Mouse (Mus musculus): ENCODE measurements around the gene G0s2. TPM values are rescaled to one million over a fixed set of nuclear protein-coding genes. Genes with fewer than 3 reads are reported as not detected.

Gene G0s2
- polyA plus RNA-seq, 2 experiments, result 54.9 to 71.8 TPM

- H3K27ac ChIP-seq, result no peak overlapping the region
Measured at GRCm38 (mm10) chr1:193261897-193262548, 11.0 kb downstream of the G0s2 start.

GRCm38 (mm10) chr1:193259559-193259958 is 13.5 kb downstream of the G0s2 start:
- Histone ChIP-seq H3K4me3 (ENCODE audit: insufficient read depth in 1 of 2, low read depth in 2 of 2, low read length in 2 of 2) (no peak overlapping the region), H3K9me3 (ENCODE audit: control insufficient read depth, low read length) (no peaks in the 10 kb centered on the region), H3K4me1 (replicated peaks; ENCODE audit: control insufficient read depth in 2 of 2, insufficient read depth in 2 of 2, low read length in 1 of 2) (0 out of 4 replicates have a peak, but pooled peaks cover 0 to 3% of the 10 kb centered on the region in 2 experiments), H3K36me3 (replicated peaks; ENCODE audit: control insufficient read depth, insufficient read depth, low read depth) (no peaks in the 10 kb centered on the region), H3K27ac (no peak overlapping the region), H3K27me3 (ENCODE audit: control insufficient read depth, insufficient read depth, low read length) (no peaks in the 10 kb centered on the region), H3K4me2 (ENCODE audit: low read depth) (no peak overlapping the region), H3K9ac (replicated peaks) (no peak overlapping the region)
- DNase-seq (ENCODE audit: low read depth in 3 of 3, low spot score in 3 of 3) (no peak), ATAC-seq (ENCODE audit: insufficient read depth) (no peak)
- TF ChIP-seq CTCF (IDR thresholded peaks at IDR 0.05; ENCODE audit: low read depth) (no peak), EP300 (IDR thresholded peaks at IDR 0.05; ENCODE audit: low read depth) (no peak)
- 70% methylated on average over 9 of the region's 9 CpGs for WGBS (ENCODE audit: insufficient replicate concordance)

More at GRCm38 (mm10) chr1:193261897-193262548, 11.0 kb downstream of the G0s2 start:
- no peak for DNase-seq (ENCODE audit: low read depth in 3 of 3, low spot score in 3 of 3)
- H3K36me3 ChIP-seq (replicated peaks; ENCODE audit: control insufficient read depth, insufficient read depth, low read depth), result no peaks in the 10 kb centered on the region
- H3K9ac ChIP-seq (replicated peaks), result no peak overlapping the region
- H3K9me3 ChIP-seq (ENCODE audit: control insufficient read depth, low read length), result no peaks in the 10 kb centered on the region
- H3K4me1 ChIP-seq (replicated peaks; ENCODE audit: control insufficient read depth in 2 of 2, insufficient read depth in 2 of 2, low read length in 1 of 2), result 0 out of 4 replicates have a peak, but pooled peaks cover 0 to 3% of the 10 kb centered on the region in 2 experiments
- H3K4me3 ChIP-seq (ENCODE audit: insufficient read depth in 1 of 2, low read depth in 2 of 2, low read length in 2 of 2), result no peak overlapping the region
- H3K4me2 ChIP-seq (ENCODE audit: low read depth), result no peak overlapping the region
- ATAC-seq (ENCODE audit: insufficient read depth), result no peak
- H3K27me3 ChIP-seq (ENCODE audit: control insufficient read depth, insufficient read depth, low read length), result no peaks in the 10 kb centered on the region
- 42% methylated on average over 7 of the region's 7 CpGs for WGBS (ENCODE audit: insufficient replicate concordance)
- no peak for TF ChIP-seq CTCF (IDR thresholded peaks at IDR 0.05; ENCODE audit: low read depth)
- TF ChIP-seq EP300 (IDR thresholded peaks at IDR 0.05; ENCODE audit: low read depth), result no peak

- WGBS (ENCODE audit: insufficient replicate concordance), result 57% methylated on average over 5 of the region's 5 CpGs
- H3K4me1 ChIP-seq (replicated peaks; ENCODE audit: control insufficient read depth in 2 of 2, insufficient read depth in 2 of 2, low read length in 1 of 2), result no peaks in the 10 kb centered on the region
- no peak for ATAC-seq (ENCODE audit: insufficient read depth)
- no peaks in the 10 kb centered on the region for H3K27me3 ChIP-seq (ENCODE audit: control insufficient read depth, insufficient read depth, low read length)
- H3K9me3 ChIP-seq (ENCODE audit: control insufficient read depth, low read length), result no peaks in the 10 kb centered on the region
- H3K27ac ChIP-seq, result no peak overlapping the region
- TF ChIP-seq EP300 (IDR thresholded peaks at IDR 0.05; ENCODE audit: low read depth) (no peak), CTCF (IDR thresholded peaks at IDR 0.05; ENCODE audit: low read depth) (no peak)
- no peak overlapping the region for H3K4me3 ChIP-seq (ENCODE audit: insufficient read depth in 1 of 2, low read depth in 2 of 2, low read length in 2 of 2)
- no peak overlapping the region for H3K9ac ChIP-seq (replicated peaks)
- DNase-seq (ENCODE audit: low read depth in 3 of 3, low spot score in 3 of 3), result no peak
- no peaks in the 10 kb centered on the region for H3K36me3 ChIP-seq (replicated peaks; ENCODE audit: control insufficient read depth, insufficient read depth, low read depth)
- H3K4me2 ChIP-seq (ENCODE audit: low read depth), result no peak overlapping the region
Measured at GRCm38 (mm10) chr1:193256621-193257098, 16.4 kb downstream of the G0s2 start.

GRCm38 (mm10) chr1:193256289-193256577 is 16.8 kb downstream of the G0s2 start:
- Histone ChIP-seq H3K27me3 (ENCODE audit: control insufficient read depth, insufficient read depth, low read length) (no peaks in the 10 kb centered on the region), H3K9ac (replicated peaks) (no peak overlapping the region), H3K4me1 (replicated peaks; ENCODE audit: control insufficient read depth in 2 of 2, insufficient read depth in 2 of 2, low read length in 1 of 2) (no peaks in the 10 kb centered on the region), H3K9me3 (ENCODE audit: control insufficient read depth, low read length) (no peaks in the 10 kb centered on the region), H3K4me2 (ENCODE audit: low read depth) (no peak overlapping the region), H3K36me3 (replicated peaks; ENCODE audit: control insufficient read depth, insufficient read depth, low read depth) (no peaks in the 10 kb centered on the region), H3K27ac (no peak overlapping the region), H3K4me3 (ENCODE audit: insufficient read depth in 1 of 2, low read depth in 2 of 2, low read length in 2 of 2) (no peak overlapping the region)
- TF ChIP-seq CTCF (IDR thresholded peaks at IDR 0.05; ENCODE audit: low read depth), result no peak
- TF ChIP-seq EP300 (IDR thresholded peaks at IDR 0.05; ENCODE audit: low read depth), result no peak
- ATAC-seq (ENCODE audit: insufficient read depth) (no peak), DNase-seq (ENCODE audit: low read depth in 3 of 3, low spot score in 3 of 3) (no peak)

GRCm38 (mm10) chr1:193255488-193256288 is 17.3 kb downstream of the G0s2 start:
- Histone ChIP-seq H3K36me3 (replicated peaks; ENCODE audit: control insufficient read depth, insufficient read depth, low read depth) (no peaks in the 10 kb centered on the region), H3K27me3 (ENCODE audit: control insufficient read depth, insufficient read depth, low read length) (no peaks in the 10 kb centered on the region), H3K27ac (no peak overlapping the region), H3K4me3 (ENCODE audit: insufficient read depth in 1 of 2, low read depth in 2 of 2, low read length in 2 of 2) (no peak overlapping the region), H3K9ac (replicated peaks) (no peak overlapping the region), H3K9me3 (ENCODE audit: control insufficient read depth, low read length) (no peaks in the 10 kb centered on the region), H3K4me2 (ENCODE audit: low read depth) (no peak overlapping the region), H3K4me1 (replicated peaks; ENCODE audit: control insufficient read depth in 2 of 2, insufficient read depth in 2 of 2, low read length in 1 of 2) (no peaks in the 10 kb centered on the region)
- ATAC-seq (ENCODE audit: insufficient read depth) (no peak), DNase-seq (ENCODE audit: low read depth in 3 of 3, low spot score in 3 of 3) (no peak)
- TF ChIP-seq CTCF (IDR thresholded peaks at IDR 0.05; ENCODE audit: low read depth), result peak; percentile 35; the same call in 1 of the 2 replicates
- TF ChIP-seq EP300 (IDR thresholded peaks at IDR 0.05; ENCODE audit: low read depth), result no peak
- WGBS (ENCODE audit: insufficient replicate concordance), result 19% methylated on average over 3 of the region's 3 CpGs

All from liver, embryonic 14.5 days (tissue).